Mouse (Mus musculus) ES-Bruce4 (cell line): ENCODE results near the gene Usp47. TPM values are rescaled to one million over a fixed set of nuclear protein-coding genes. Genes with fewer than 3 reads are reported as not detected.
"Not testable (repeated sequence)": the region's sequence is repeated elsewhere in the genome, so short reads cannot be mapped to it uniquely, and the experiment has no call there.

ENCODE experiments used
- H3K27ac ChIP-seq: 2 replicates; pipeline ENCODE4 v1.5.1; 2012; ENCODE audit warnings: low read length, inconsistent platforms; ENCODE audit not compliant: insufficient read depth
- H3K27me3 ChIP-seq: 2 replicates; pipeline ENCODE4 v1.6.1; 2012; ENCODE audit warnings: mild to moderate bottlenecking, low read length, inconsistent platforms; ENCODE audit not compliant: control insufficient read depth, poor library complexity, insufficient read depth, severe bottlenecking
- H3K36me3 ChIP-seq: 2 replicates; pipeline ENCODE4 v1.6.1; 2012; ENCODE audit warnings: inconsistent platforms, mild to moderate bottlenecking, low read length, moderate library complexity; ENCODE audit not compliant: control insufficient read depth, poor library complexity, insufficient read depth, severe bottlenecking
- H3K4me1 ChIP-seq: one replicate; pipeline ENCODE4 v1.8.1; 2011; ENCODE audit warnings: low read length; ENCODE audit not compliant: control insufficient read depth, insufficient read depth
- H3K4me3 ChIP-seq: 2 replicates; pipeline ENCODE4 v1.5.1; 2011; ENCODE audit warnings: low read depth, mild to moderate bottlenecking, low read length
- H3K9ac ChIP-seq: 2 replicates; pipeline ENCODE4 v1.6.1; 2012; ENCODE audit warnings: low read depth, mild to moderate bottlenecking, inconsistent platforms; ENCODE audit not compliant: poor library complexity, severe bottlenecking
- H3K9me3 ChIP-seq: replicated peaks from 2 replicates; pipeline ENCODE4 v1.6.1; 2012; ENCODE audit warnings: mild to moderate bottlenecking, low read length, inconsistent platforms; ENCODE audit not compliant: control insufficient read depth, poor library complexity, insufficient read depth, severe bottlenecking
- CTCF ChIP-seq: IDR thresholded peaks from one replicate; pipeline ENCODE4 v1.8.1; 2011; ENCODE audit warnings: low read depth, low read length
- EP300 ChIP-seq: IDR thresholded peaks from 2 replicates; pipeline ENCODE4 v1.6.1; 2011; ENCODE audit warnings: low read depth, low read length; ENCODE audit not compliant: insufficient read depth
- POLR2A ChIP-seq: IDR thresholded peaks from one replicate; pipeline ENCODE4 v1.8.1; 2011; ENCODE audit warnings: low read length; ENCODE audit not compliant: insufficient read depth
- polyA plus RNA-seq: library from polyadenylated mRNA; stranded (reverse); fragments of >200 nt; gene quantifications from 2 replicates; pipeline ENCODE4 v1.2.4, GENCODE M21; 2011; ENCODE audit warnings: low read depth; ENCODE audit not compliant: missing spikeins, insufficient read depth, insufficient read length

The Usp47 gene
- polyA plus RNA-seq, 1 experiment: 63.3 TPM

GRCm38 (mm10) chr7:112055901-112056625 lies 32.8 kb downstream of the Usp47 start:
- no peaks in the 10 kb centered on the region for H3K9me3 ChIP-seq
- H3K27ac ChIP-seq: no peak overlapping the region
- H3K4me1 ChIP-seq: no peaks in the 10 kb centered on the region
- no peaks in the 10 kb centered on the region for H3K36me3 ChIP-seq
- no peak overlapping the region for H3K4me3 ChIP-seq
- H3K9ac ChIP-seq: no peak overlapping the region
- TF ChIP-seq CTCF (no peak), POLR2A (no peak), EP300 (no peak)
- no peaks in the 10 kb centered on the region for H3K27me3 ChIP-seq

- Histone ChIP-seq H3K4me1 (no peaks in the 10 kb centered on the region), H3K27ac (no peak overlapping the region), H3K9ac (no peak overlapping the region), H3K9me3 (no peaks in the 10 kb centered on the region), H3K4me3 (no peak overlapping the region), H3K27me3 (no peaks in the 10 kb centered on the region), H3K36me3 (no peaks in the 10 kb centered on the region)
- no peak for TF ChIP-seq CTCF
Observed at GRCm38 (mm10) chr7:112074868-112075267, 51.6 kb downstream of the Usp47 start.

GRCm38 (mm10) chr7:112082636-112083035 lies 59.3 kb downstream of the Usp47 start:
- no peak overlapping the region for H3K4me3 ChIP-seq
- no peak overlapping the region for H3K9ac ChIP-seq
- peaks cover 4% of the 10 kb centered on the region; the same call in 1 of the 2 replicates for H3K36me3 ChIP-seq
- no peaks in the 10 kb centered on the region for H3K9me3 ChIP-seq
- no peaks in the 10 kb centered on the region for H3K4me1 ChIP-seq
- no peak overlapping the region for H3K27ac ChIP-seq
- no peaks in the 10 kb centered on the region for H3K27me3 ChIP-seq
- no peak for TF ChIP-seq POLR2A
- TF ChIP-seq CTCF: no peak
- TF ChIP-seq EP300: no peak

- Histone ChIP-seq H3K36me3 (peaks cover 5% of the 10 kb centered on the region; the same call in 1 of the 2 replicates), H3K4me3 (no peak overlapping the region), H3K4me1 (no peaks in the 10 kb centered on the region), H3K9ac (no peak overlapping the region), H3K27me3 (no peaks in the 10 kb centered on the region), H3K27ac (no peak overlapping the region), H3K9me3 (no peaks in the 10 kb centered on the region)
- no peak for TF ChIP-seq CTCF
- TF ChIP-seq POLR2A: no peak
- no peak for TF ChIP-seq EP300
Observed at GRCm38 (mm10) chr7:112084222-112084621, 60.9 kb downstream of the Usp47 start.

GRCm38 (mm10) chr7:112085062-112085461 lies 61.8 kb downstream of the Usp47 start:
- peaks cover 7% of the 10 kb centered on the region; the same call in 1 of the 2 replicates for H3K36me3 ChIP-seq
- H3K27ac ChIP-seq: no peak overlapping the region
- no peaks in the 10 kb centered on the region for H3K9me3 ChIP-seq

GRCm38 (mm10) chr7:112086186-112086585 lies 62.9 kb downstream of the Usp47 start:
- TF ChIP-seq CTCF: no peak
- TF ChIP-seq EP300: no peak
- no peak for TF ChIP-seq POLR2A
- H3K27me3 ChIP-seq: no peaks in the 10 kb centered on the region
- H3K9me3 ChIP-seq: no peaks in the 10 kb centered on the region
- H3K9ac ChIP-seq: no peak overlapping the region
- no peak overlapping the region for H3K4me3 ChIP-seq
- peaks cover 8% of the 10 kb centered on the region; the same call in 1 of the 2 replicates for H3K36me3 ChIP-seq
- H3K4me1 ChIP-seq: no peaks in the 10 kb centered on the region
- H3K27ac ChIP-seq: no peak overlapping the region

More at GRCm38 (mm10) chr7:112085062-112085461, 61.8 kb downstream of the Usp47 start:
- peak; percentile 83 for TF ChIP-seq CTCF
- TF ChIP-seq POLR2A: no peak
- Histone ChIP-seq H3K4me3 (no peak overlapping the region), H3K9ac (no peak overlapping the region), H3K4me1 (no peaks in the 10 kb centered on the region), H3K27me3 (no peaks in the 10 kb centered on the region)

- H3K27me3 ChIP-seq, H3K4me1 ChIP-seq, H3K9ac ChIP-seq, H3K27ac ChIP-seq, H3K9me3 ChIP-seq, H3K4me3 ChIP-seq: not testable (repeated sequence)
- H3K36me3 ChIP-seq: peaks cover 13% of the 10 kb centered on the region
Observed at GRCm38 (mm10) chr7:112094923-112095322, 71.6 kb downstream of the Usp47 start.
